Mouse (Mus musculus): Measurements from ENCODE around the gene Ahnak2.

DNA sequence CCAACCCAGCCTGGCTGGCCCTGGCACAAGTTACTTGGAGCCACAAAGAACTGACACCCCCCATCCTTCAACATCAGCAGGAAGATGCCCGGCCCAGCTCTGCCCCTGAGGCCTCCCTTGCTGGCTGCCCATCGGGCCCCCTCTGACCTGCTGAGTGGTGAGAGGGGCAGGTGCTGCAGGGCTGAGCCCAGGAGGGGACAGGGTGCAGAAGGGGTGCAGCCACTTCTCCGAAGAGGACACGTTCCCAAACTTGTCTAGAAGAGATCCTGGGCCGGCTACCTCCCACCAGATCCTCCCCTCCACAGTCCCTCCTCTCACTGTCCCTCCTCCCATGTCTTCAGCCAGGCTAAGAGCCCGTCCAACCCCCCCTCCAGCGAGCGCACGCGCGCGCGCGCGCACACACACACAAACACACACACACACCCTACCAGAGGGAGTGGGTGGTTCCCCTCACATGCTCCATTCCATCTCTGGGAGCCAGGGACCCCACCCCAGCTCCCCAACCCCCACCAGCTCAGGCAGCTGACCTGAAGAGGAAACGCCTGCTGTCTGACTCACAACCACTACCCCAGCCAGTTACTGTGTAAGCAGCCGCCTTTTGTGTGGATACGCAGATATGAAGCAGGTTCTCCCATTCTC, 6.9 kb downstream of the Ahnak2 start:
- TF ChIP-seq CTCF (IDR thresholded peaks at IDR 0.05; ENCODE audit: low read depth, low read length) = no peak
- no peak for TF ChIP-seq POLR2A (IDR thresholded peaks at IDR 0.05; ENCODE audit: insufficient read depth, low read length)
